Mouse (Mus musculus) neural tube, embryonic 11.5 days (tissue): ENCODE measurements around the gene Rhox3e. TPM values are rescaled to one million over a fixed set of nuclear protein-coding genes. Genes with fewer than 3 reads are reported as not detected.
"Not testable (repeated sequence)": the region's sequence is repeated elsewhere in the genome, so short reads cannot be mapped to it uniquely, and the experiment has no call there.

Source experiments
- ATAC-seq: fragments of 200-750 bp; cut with Nextera tagmentation; 2 replicates; pipeline ENCODE4 v1.8.0; 2017; ENCODE audit warnings: moderate number of reproducible peaks, mild to moderate bottlenecking, moderate TSS enrichment, moderate library complexity; ENCODE audit not compliant: insufficient read depth, low FRiP score, low TSS enrichment
- DNase-seq: peaks from one replicate; pipeline ENCODE4 v3.0.0-alpha.2; 2015; ENCODE audit warnings: low spot score
- H3K27ac ChIP-seq: fragments of 300-500 bp; sonication (generic); 2 replicates; pipeline ENCODE4 v1.5.1; 2014; ENCODE audit warnings: low read depth, mild to moderate bottlenecking, low read length
- H3K27me3 ChIP-seq: fragments of 300-500 bp; sonication (generic); 2 replicates; pipeline ENCODE4 v1.6.1; 2014; ENCODE audit warnings: mild to moderate bottlenecking, low read length, mixed read lengths; ENCODE audit not compliant: control insufficient read depth, insufficient read depth
- H3K36me3 ChIP-seq: fragments of 300-500 bp; sonication (generic); 2 replicates; pipeline ENCODE4 v1.6.1; 2014; ENCODE audit warnings: mild to moderate bottlenecking, low read length, moderate library complexity, mixed read lengths; ENCODE audit not compliant: control insufficient read depth, insufficient read depth
- H3K4me1 ChIP-seq: fragments of 300-500 bp; sonication (generic); 2 replicates; pipeline ENCODE4 v1.6.1; 2014; ENCODE audit warnings: low read length, mixed read lengths; ENCODE audit not compliant: control insufficient read depth, insufficient read depth
- H3K4me2 ChIP-seq: fragments of 300-500 bp; sonication (generic); 2 replicates; pipeline ENCODE4 v1.6.1; 2014; ENCODE audit warnings: low read depth, mild to moderate bottlenecking, moderate library complexity
- H3K4me3 ChIP-seq: fragments of 300-500 bp; sonication (generic); 2 replicates; pipeline ENCODE4 v1.5.1; 2014; ENCODE audit warnings: low read depth, low read length
- H3K9ac ChIP-seq: fragments of 300-500 bp; sonication (generic); 2 replicates; pipeline ENCODE4 v1.6.1; 2014; ENCODE audit warnings: mild to moderate bottlenecking, low read length
- H3K9me3 ChIP-seq: fragments of 300-500 bp; sonication (generic); 2 replicates; pipeline ENCODE4 v1.6.1; 2016; ENCODE audit warnings: low read length; ENCODE audit not compliant: control insufficient read depth
- WGBS: fragments of 180-500 bp; shearing (Covaris S2); extraction: QIAGEN DNeasy Blood & Tissue Kit; methylation state at CpG from one replicate; pipeline ENCODE4 v1.1.7; 2014; 5-methylcytosine and 5-hydroxymethylcytosine counted together
- polyA plus RNA-seq: library from polyadenylated mRNA; unstranded; fragments of >200 nt; fragmentation: Nextera tagmentation; extraction: Ambion mirVana; gene quantifications from 2 replicates; pipeline ENCODE4 v1.2.1, GENCODE M21; 2014

Rhox3e gene
- polyA plus RNA-seq: not detected in 2 replicates

- no CpG with 5 or more reads among the region's 4 CpGs for WGBS
- ATAC-seq, H3K9ac ChIP-seq, H3K27me3 ChIP-seq, H3K4me3 ChIP-seq, H3K4me1 ChIP-seq, H3K4me2 ChIP-seq, H3K27ac ChIP-seq, H3K9me3 ChIP-seq, H3K36me3 ChIP-seq, DNase-seq: not testable (repeated sequence)
Measured at GRCm38 (mm10) chrX:37541719-37542118, at the start of gene Rhox3e. TSS of gene Rhox3e (plus strand) at chrX:37542019.

- not testable (repeated sequence) for H3K4me1 ChIP-seq, ATAC-seq, H3K9me3 ChIP-seq, H3K9ac ChIP-seq, H3K27ac ChIP-seq, H3K4me3 ChIP-seq, H3K36me3 ChIP-seq, H3K4me2 ChIP-seq, H3K27me3 ChIP-seq, DNase-seq
- 91% methylated on average over 12 of the region's 18 CpGs for WGBS
Measured at GRCm38 (mm10) chrX:37514059-37514458, 27.8 kb upstream of the Rhox3e start, which contains the start of gene Rhox4d. TSS of gene Rhox4d (plus strand) at chrX:37514359.

- not testable (repeated sequence) for DNase-seq, H3K27me3 ChIP-seq, ATAC-seq, H3K9me3 ChIP-seq, H3K9ac ChIP-seq, H3K4me2 ChIP-seq, H3K4me1 ChIP-seq, H3K4me3 ChIP-seq, H3K27ac ChIP-seq, H3K36me3 ChIP-seq
- 95% methylated on average over 2 of the region's 8 CpGs for WGBS
Measured at GRCm38 (mm10) chrX:37530152-37530551, 11.7 kb upstream of the Rhox3e start, which contains the start of gene Rhox2e. TSS of gene Rhox2e (plus strand) at chrX:37530452.

GRCm38 (mm10) chrX:37557112-37557511 is 15.3 kb downstream of the Rhox3e start, which contains the start of gene Rhox4e:
TSS of gene Rhox4e (plus strand) at chrX:37557412.
- not testable (repeated sequence) for ATAC-seq, H3K9me3 ChIP-seq, H3K4me1 ChIP-seq, H3K9ac ChIP-seq, H3K27ac ChIP-seq, H3K4me3 ChIP-seq, H3K36me3 ChIP-seq, H3K4me2 ChIP-seq, DNase-seq, H3K27me3 ChIP-seq
- WGBS: 86% methylated on average over 10 of the region's 18 CpGs

GRCm38 (mm10) chrX:37571105-37571504 is 29.3 kb downstream of the Rhox3e start, which contains the start of gene Rhox2f:
TSS of gene Rhox2f (plus strand) at chrX:37571405.
- not testable (repeated sequence) for H3K27me3 ChIP-seq, H3K4me3 ChIP-seq, DNase-seq, ATAC-seq, H3K4me2 ChIP-seq, H3K27ac ChIP-seq, H3K9ac ChIP-seq, H3K9me3 ChIP-seq, H3K4me1 ChIP-seq, H3K36me3 ChIP-seq
- WGBS: 92% methylated on average over 5 of the region's 8 CpGs

- not testable (repeated sequence) for DNase-seq, H3K9ac ChIP-seq, H3K27me3 ChIP-seq, ATAC-seq, H3K4me3 ChIP-seq, H3K27ac ChIP-seq, H3K4me2 ChIP-seq, H3K4me1 ChIP-seq, H3K36me3 ChIP-seq, H3K9me3 ChIP-seq
- WGBS: 74% methylated on average over 2 of the region's 2 CpGs
Measured at GRCm38 (mm10) chrX:37572638-37573037, 30.8 kb downstream of the Rhox3e start.

- not testable (repeated sequence) for H3K27me3 ChIP-seq, ATAC-seq, DNase-seq
Measured at GRCm38 (mm10) chrX:37580692-37581091, 38.9 kb downstream of the Rhox3e start, which contains the start of gene Rhox3f. TSS of gene Rhox3f (plus strand) at chrX:37580992.

More at GRCm38 (mm10) chrX:37580692-37581091, 38.9 kb downstream of the Rhox3e start, which contains the start of gene Rhox3f:
- H3K4me3 ChIP-seq, H3K27ac ChIP-seq, H3K36me3 ChIP-seq, H3K4me2 ChIP-seq, H3K4me1 ChIP-seq, H3K9ac ChIP-seq, H3K9me3 ChIP-seq: not testable (repeated sequence)

Other genes starting within 250 kb of the Rhox3e start
- gene Rhox3a2, start 162.0 kb upstream of the Rhox3e start, polyA plus RNA-seq: not detected in 2 replicates
- gene Rhox4a2, start 151.2 kb upstream of the Rhox3e start, polyA plus RNA-seq: not detected in 2 replicates
- not detected in 2 replicates for gene Rhox2b, start 130.0 kb upstream of the Rhox3e start, polyA plus RNA-seq
- not detected in 2 replicates for gene Rhox4b, start 109.5 kb upstream of the Rhox3e start, polyA plus RNA-seq
- gene Rhox2c, start 88.3 kb upstream of the Rhox3e start, polyA plus RNA-seq: not detected in 2 replicates
- gene Rhox3c, start 83.4 kb upstream of the Rhox3e start, polyA plus RNA-seq: not detected in 2 replicates
- not detected in 2 replicates for gene Rhox4c, start 61.7 kb upstream of the Rhox3e start, polyA plus RNA-seq
- gene Rhox2d, start 48.6 kb upstream of the Rhox3e start, polyA plus RNA-seq: not detected in 2 replicates
- not detected in 2 replicates for gene Rhox4d, start 27.7 kb upstream of the Rhox3e start, polyA plus RNA-seq
- not detected in 2 replicates for gene Rhox2e, start 11.6 kb upstream of the Rhox3e start, polyA plus RNA-seq
- not detected in 2 replicates for gene Rhox4e, start 15.4 kb downstream of the Rhox3e start, polyA plus RNA-seq
- gene Rhox2f, start 29.4 kb downstream of the Rhox3e start, polyA plus RNA-seq: not detected in 2 replicates
- not detected in 2 replicates for gene Rhox3f, start 39.0 kb downstream of the Rhox3e start, polyA plus RNA-seq
- gene Rhox4f, start 65.7 kb downstream of the Rhox3e start, polyA plus RNA-seq: not detected in 2 replicates
- gene Rhox3g, start 86.6 kb downstream of the Rhox3e start, polyA plus RNA-seq: not detected in 2 replicates
- not detected in 2 replicates for gene Rhox2g, start 101.5 kb downstream of the Rhox3e start, polyA plus RNA-seq
- not detected in 2 replicates for gene Rhox4g, start 109.3 kb downstream of the Rhox3e start, polyA plus RNA-seq
- not detected in 2 replicates for gene Rhox3h, start 126.7 kb downstream of the Rhox3e start, polyA plus RNA-seq
- not detected in 2 replicates for gene Rhox2h, start 131.3 kb downstream of the Rhox3e start, polyA plus RNA-seq